Mouse (Mus musculus) limb, embryonic 14.5 days (tissue): ENCODE results near the gene Gm10073. TPM values are rescaled to one million over a fixed set of nuclear protein-coding genes. Genes with fewer than 3 reads are reported as not detected.

Experiments used
- ATAC-seq: fragments of 200-750 bp; cut with Nextera tagmentation; 2 replicates; pipeline ENCODE4 v1.8.0; 2017; ENCODE audit warnings: low read depth, moderate number of reproducible peaks, moderate TSS enrichment; ENCODE audit not compliant: low FRiP score
- DNase-seq: peaks from one replicate; pipeline ENCODE4 v3.0.0-alpha.2; 2015; ENCODE audit warnings: low spot score
- H3K27ac ChIP-seq: fragments of 300-500 bp; sonication (generic); replicated peaks from 2 replicates; pipeline ENCODE4 v1.5.1; 2014; ENCODE audit warnings: low read depth, mild to moderate bottlenecking, low read length, moderate library complexity, mixed read lengths
- H3K27me3 ChIP-seq: fragments of 300-500 bp; sonication (generic); 2 replicates; pipeline ENCODE4 v1.6.1; 2014; ENCODE audit warnings: low read length, mixed read lengths; ENCODE audit not compliant: control insufficient read depth, insufficient read depth
- H3K36me3 ChIP-seq: fragments of 300-500 bp; sonication (generic); 2 replicates; pipeline ENCODE4 v1.6.1; 2014; ENCODE audit warnings: mild to moderate bottlenecking, low read length, moderate library complexity, mixed read lengths; ENCODE audit not compliant: control insufficient read depth, insufficient read depth
- H3K4me1 ChIP-seq: fragments of 300-500 bp; sonication (generic); 2 replicates; pipeline ENCODE4 v1.6.1; 2014; ENCODE audit warnings: antibody characterized with exemption, low read length, mixed read lengths; ENCODE audit not compliant: control insufficient read depth, insufficient read depth
- H3K4me2 ChIP-seq: fragments of 300-500 bp; sonication (generic); replicated peaks from 2 replicates; pipeline ENCODE4 v1.6.1; 2014; ENCODE audit warnings: low read depth, mild to moderate bottlenecking, low read length, moderate library complexity; ENCODE audit not compliant: severe bottlenecking
- H3K4me3 ChIP-seq: fragments of 300-500 bp; sonication (generic); replicated peaks from 2 replicates; pipeline ENCODE4 v1.5.1; 2014; ENCODE audit warnings: low read length
- H3K9ac ChIP-seq: fragments of 300-500 bp; sonication (generic); 2 replicates; pipeline ENCODE4 v1.6.1; 2014; ENCODE audit warnings: mild to moderate bottlenecking, low read depth, low read length, moderate library complexity; ENCODE audit not compliant: severe bottlenecking
- H3K9me3 ChIP-seq: fragments of 300-500 bp; sonication (generic); 2 replicates; pipeline ENCODE4 v1.6.1; 2016; ENCODE audit warnings: low read length; ENCODE audit not compliant: control insufficient read depth
- POLR2A ChIP-seq: fragments of 200-500 bp; IDR thresholded peaks from 2 replicates; pipeline ENCODE4 v1.8.0; 2012; ENCODE audit warnings: inconsistent platforms, mild to moderate bottlenecking, moderate library complexity, borderline replicate concordance; ENCODE audit not compliant: insufficient read depth, insufficient read length; ENCODE audit errors: extremely low read depth
- WGBS: fragments of 180-500 bp; shearing (Covaris S2); extraction: QIAGEN DNeasy Blood & Tissue Kit; methylation state at CpG from one replicate; pipeline ENCODE4 v1.1.7; 2014; 5-methylcytosine and 5-hydroxymethylcytosine counted together
- polyA plus RNA-seq, 2 experiments: library from polyadenylated mRNA; depleted of rRNA in 1 of 2; stranded (reverse) in 1 of 2; unstranded in 1 of 2; fragments of >200 nt; fragmentation: Nextera tagmentation in 1 of 2; extraction: Ambion mirVana in 1 of 2; gene quantifications; 2 replicates each; pipeline versions ENCODE4 v1.2.1 to v1.2.3; 2012 to 2014

Gene Gm10073
- polyA plus RNA-seq, 2 experiments: 15.2 to 27.8 TPM

DNA sequence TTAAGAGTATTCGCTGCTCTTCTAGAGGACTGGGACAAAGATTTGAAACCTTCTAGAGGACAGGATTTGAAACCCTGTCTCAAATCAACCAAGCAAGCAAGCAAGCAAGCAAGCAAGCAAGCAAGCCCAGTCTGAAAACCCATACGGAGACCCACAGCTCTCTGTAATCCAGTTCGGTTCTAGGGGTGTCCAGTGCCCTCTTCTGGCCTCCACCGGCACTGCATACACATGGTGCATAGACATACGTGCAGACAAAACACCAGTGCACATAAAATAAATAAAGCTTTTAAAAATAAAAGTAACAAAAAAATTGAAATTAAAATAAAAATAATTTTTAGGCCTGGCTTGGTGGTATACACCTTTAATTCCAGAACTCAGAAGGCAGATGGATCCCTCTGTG, 19.2 kb downstream of the Gm10073 start:
- no peak for TF ChIP-seq POLR2A
- no peaks in the 10 kb centered on the region for H3K4me1 ChIP-seq
- 0 out of 2 replicates have a peak, but pooled peaks cover 7% of the 10 kb centered on the region for H3K9me3 ChIP-seq
- peaks cover 67% of the 10 kb centered on the region for H3K36me3 ChIP-seq
- DNase-seq (no peak), ATAC-seq (no peak)
- no peak overlapping the region for H3K4me2 ChIP-seq
- no peak overlapping the region for H3K9ac ChIP-seq
- WGBS: 96% methylated on average over 5 of the region's 5 CpGs
- H3K4me3 ChIP-seq: no peak overlapping the region
- H3K27me3 ChIP-seq: no peaks in the 10 kb centered on the region
- H3K27ac ChIP-seq: no peak overlapping the region

- Histone ChIP-seq H3K36me3 (peaks cover 66% of the 10 kb centered on the region), H3K27me3 (no peaks in the 10 kb centered on the region), H3K9me3 (0 out of 2 replicates have a peak, but pooled peaks cover 3% of the 10 kb centered on the region), H3K9ac (no peak overlapping the region), H3K4me2 (no peak overlapping the region), H3K27ac (no peak overlapping the region), H3K4me3 (no peak overlapping the region), H3K4me1 (no peaks in the 10 kb centered on the region)
- DNase-seq (no peak), ATAC-seq (no peak)
- TF ChIP-seq POLR2A: no peak
- WGBS: 94% methylated on average over 1 of the region's 1 CpGs
Observed at GRCm38 (mm10) chr8:106550906-106551305, 22.4 kb downstream of the Gm10073 start.

GRCm38 (mm10) chr8:106548366-106548936, 24.8 kb downstream of the Gm10073 start:
- H3K27ac ChIP-seq: no peak overlapping the region
- H3K9ac ChIP-seq: no peak overlapping the region
- DNase-seq (peak; percentile 43), ATAC-seq (peak; percentile 41; the same call in 1 of the 2 replicates)
- no peak for TF ChIP-seq POLR2A
- 33% methylated on average over 10 of the region's 10 CpGs for WGBS
- no peaks in the 10 kb centered on the region for H3K9me3 ChIP-seq
- no peaks in the 10 kb centered on the region for H3K27me3 ChIP-seq
- H3K4me3 ChIP-seq: no peak overlapping the region
- no peaks in the 10 kb centered on the region for H3K4me1 ChIP-seq
- peaks cover 69% of the 10 kb centered on the region for H3K36me3 ChIP-seq
- H3K4me2 ChIP-seq: no peak overlapping the region

DNA sequence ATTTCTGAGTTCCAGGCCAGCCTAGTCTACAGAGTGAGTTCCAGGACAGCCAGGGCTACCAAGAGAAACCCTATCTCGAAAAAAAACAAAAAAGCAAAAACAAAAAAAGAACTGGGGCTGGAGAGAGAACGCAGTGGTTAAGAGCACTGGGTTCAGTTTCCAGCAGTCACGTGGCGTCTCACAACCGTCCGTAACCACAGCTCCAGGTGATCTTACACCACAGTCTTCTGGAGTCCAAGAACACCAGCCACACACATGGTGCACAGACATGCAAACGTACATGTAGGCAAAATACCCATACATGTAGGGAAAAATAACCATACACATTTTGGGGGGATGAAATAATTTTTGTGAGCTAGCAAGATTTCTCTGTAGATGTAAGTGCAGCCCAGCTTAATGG, 26.5 kb downstream of the Gm10073 start:
- no peaks in the 10 kb centered on the region for H3K9me3 ChIP-seq
- ATAC-seq: no peak
- DNase-seq: no peak
- H3K4me1 ChIP-seq: no peaks in the 10 kb centered on the region
- H3K36me3 ChIP-seq: peaks cover 53% of the 10 kb centered on the region
- H3K4me3 ChIP-seq: no peak overlapping the region
- no peaks in the 10 kb centered on the region for H3K27me3 ChIP-seq
- no peak overlapping the region for H3K4me2 ChIP-seq
- no peak for TF ChIP-seq POLR2A
- H3K9ac ChIP-seq: no peak overlapping the region
- H3K27ac ChIP-seq: no peak overlapping the region
- 74% methylated on average over 7 of the region's 7 CpGs for WGBS

GRCm38 (mm10) chr8:106545149-106545548, 28.1 kb downstream of the Gm10073 start:
- no peak overlapping the region for H3K27ac ChIP-seq
- H3K4me1 ChIP-seq: no peaks in the 10 kb centered on the region
- ATAC-seq (no peak), DNase-seq (no peak)
- no peak overlapping the region for H3K9ac ChIP-seq
- peaks cover 65% of the 10 kb centered on the region for H3K36me3 ChIP-seq
- no peaks in the 10 kb centered on the region for H3K9me3 ChIP-seq
- no peaks in the 10 kb centered on the region for H3K27me3 ChIP-seq
- H3K4me3 ChIP-seq: no peak overlapping the region
- H3K4me2 ChIP-seq: no peak overlapping the region
- TF ChIP-seq POLR2A: no peak
- WGBS: 83% methylated on average over 2 of the region's 2 CpGs
